Mouse (Mus musculus): ENCODE results near the gene Map2k5.

Map2k5 gene

GRCm38 (mm10) chr9:63269839-63270238 lies 107.9 kb downstream of the Map2k5 start:
- in situ Hi-C loops (cut with MboI, MseI) = no loop called here

- in situ Hi-C loops (cut with MboI, MseI) = no loop called here
These were observed 114.5 kb downstream of the Map2k5 start for GRCm38 (mm10) chr9:63263188-63263587.

GRCm38 (mm10) chr9:63258768-63259167 lies 118.9 kb downstream of the Map2k5 start:
- in situ Hi-C loops (cut with MboI, MseI) = no loop called here

GRCm38 (mm10) chr9:63257739-63258138 lies 120.0 kb downstream of the Map2k5 start:
- in situ Hi-C loops (cut with MboI, MseI) = no loop called here

- in situ Hi-C loops (cut with MboI, MseI) = no loop called here
These were observed 126.7 kb downstream of the Map2k5 start for GRCm38 (mm10) chr9:63250841-63251626.

- in situ Hi-C loops (cut with MboI, MseI) = no loop called here
These were observed 129.5 kb downstream of the Map2k5 start for GRCm38 (mm10) chr9:63248095-63248787.

GRCm38 (mm10) chr9:63246568-63247169 lies 131.0 kb downstream of the Map2k5 start:
- in situ Hi-C loops (cut with MboI, MseI) = no loop called here

GRCm38 (mm10) chr9:63241961-63242360 lies 135.7 kb downstream of the Map2k5 start:
- in situ Hi-C loops (cut with MboI, MseI) = no loop called here

GRCm38 (mm10) chr9:63241241-63241640 lies 136.5 kb downstream of the Map2k5 start:
- in situ Hi-C loops (cut with MboI, MseI) = no loop called here

- in situ Hi-C loops (cut with MboI, MseI) = no loop called here
These were observed 143.3 kb downstream of the Map2k5 start for GRCm38 (mm10) chr9:63234356-63234755.

GRCm38 (mm10) chr9:63230289-63230688 lies 147.4 kb downstream of the Map2k5 start:
- in situ Hi-C loops (cut with MboI, MseI) = no loop called here

- in situ Hi-C loops (cut with MboI, MseI) = no loop called here
These were observed 148.6 kb downstream of the Map2k5 start for GRCm38 (mm10) chr9:63229124-63229523.

- in situ Hi-C loops (cut with MboI, MseI) = no loop called here
These were observed 155.5 kb downstream of the Map2k5 start for GRCm38 (mm10) chr9:63222161-63222560.

GRCm38 (mm10) chr9:63219851-63220250 lies 157.9 kb downstream of the Map2k5 start:
- in situ Hi-C loops (cut with MboI, MseI) = no loop called here

- in situ Hi-C loops (cut with MboI, MseI) = no loop called here
These were observed 162.7 kb downstream of the Map2k5 start for GRCm38 (mm10) chr9:63215031-63215430.

GRCm38 (mm10) chr9:63206769-63207276 lies 170.9 kb downstream of the Map2k5 start:
- in situ Hi-C loops (cut with MboI, MseI) = no loop called here

- in situ Hi-C loops (cut with MboI, MseI) = no loop called here
These were observed 174.2 kb downstream of the Map2k5 start for GRCm38 (mm10) chr9:63203461-63203860.

GRCm38 (mm10) chr9:63201376-63202323 lies 176.1 kb downstream of the Map2k5 start:
- in situ Hi-C loops (cut with MboI, MseI) = no loop called here

GRCm38 (mm10) chr9:63197252-63197651 lies 180.4 kb downstream of the Map2k5 start:
- in situ Hi-C loops (cut with MboI, MseI) = no loop called here

GRCm38 (mm10) chr9:63196114-63196682 lies 181.5 kb downstream of the Map2k5 start:
- in situ Hi-C loops (cut with MboI, MseI) = no loop called here

GRCm38 (mm10) chr9:63195523-63195922 lies 182.2 kb downstream of the Map2k5 start:
- in situ Hi-C loops (cut with MboI, MseI) = no loop called here

Measured in T-helper 2 cell (primary cell).